Mouse (Mus musculus): ENCODE data around the gene Irgm1.

GRCm38 (mm10) chr11:48816281-48816781 lies 55.2 kb downstream of the Irgm1 start:
- TF ChIP-seq CHD2 (IDR thresholded peaks at IDR 0.05; ENCODE audit: low read depth, low read length), result no peak
- no peak for TF ChIP-seq ZC3H11A (IDR thresholded peaks at IDR 0.05; ENCODE audit: borderline replicate concordance, low read depth, low read length)
- TF ChIP-seq MAFK (IDR thresholded peaks at IDR 0.05; ENCODE audit: insufficient read depth, low read depth, low read length), result no peak
- no peak for TF ChIP-seq HCFC1 (IDR thresholded peaks at IDR 0.05; ENCODE audit: borderline replicate concordance, insufficient read depth, low read length)
